Mouse (Mus musculus) urinary bladder, postnatal 25 days (tissue): ENCODE measurements at regions not wholly inside any gene's neighbourhood (a gene's known extent, or its start where the extent isn't known, plus 50 kb on each side); places are given as distances from the start of the nearest gene placed in this dataset.

Source experiments
- DNase-seq: peaks from one replicate; pipeline ENCODE4 v3.0.0; 2022; ENCODE audit warnings: low spot score

GRCm38 (mm10) chr3:150493433-150494045 is 944.1 kb upstream of the Adgrl4 start:
- DNase-seq, result no peak

- no peak for DNase-seq
These were observed 906.7 kb upstream of the Adgrl4 start for GRCm38 (mm10) chr3:150530966-150531365.

- no peak for DNase-seq
These were observed 894.6 kb upstream of the Adgrl4 start for GRCm38 (mm10) chr3:150543118-150543517.

GRCm38 (mm10) chr3:150588474-150588873 is 849.2 kb upstream of the Adgrl4 start:
- no peak for DNase-seq

- no peak for DNase-seq
These were observed 846.7 kb upstream of the Adgrl4 start for GRCm38 (mm10) chr3:150590978-150591377.

- no peak for DNase-seq
These were observed 834.1 kb upstream of the Adgrl4 start for GRCm38 (mm10) chr3:150603400-150604095.

GRCm38 (mm10) chr3:150610681-150611101 is 827.0 kb upstream of the Adgrl4 start:
- peak; percentile 39 for DNase-seq

GRCm38 (mm10) chr3:150637544-150637943 is 800.1 kb upstream of the Adgrl4 start:
- no peak for DNase-seq

GRCm38 (mm10) chr3:150640004-150640676 is 797.5 kb upstream of the Adgrl4 start:
- no peak for DNase-seq

- no peak for DNase-seq
These were observed 789.6 kb upstream of the Adgrl4 start for GRCm38 (mm10) chr3:150648040-150648439.

GRCm38 (mm10) chr3:150649783-150650565 is 787.7 kb upstream of the Adgrl4 start:
- DNase-seq, result no peak

- no peak for DNase-seq
These were observed 741.9 kb upstream of the Adgrl4 start for GRCm38 (mm10) chr3:150695751-150696150.

- no peak for DNase-seq
These were observed 737.7 kb upstream of the Adgrl4 start for GRCm38 (mm10) chr3:150699990-150700389.
